Mouse (Mus musculus) stomach, postnatal 0 days (tissue): ENCODE results near the gene Axl.

Experiments
- CTCF ChIP-seq: IDR thresholded peaks from 2 replicates; pipeline ENCODE4 v1.5.1; 2016; ENCODE audit warnings: antibody characterized with exemption, low read depth, mild to moderate bottlenecking, moderate library complexity
- EP300 ChIP-seq: optimal IDR thresholded peaks from 2 replicates; pipeline ENCODE3; 2016; ENCODE audit warnings: antibody characterized with exemption

- TF ChIP-seq CTCF (no peak), EP300 (no peak)
Measured at GRCm38 (mm10) chr7:25799369-25799768, 10.9 kb upstream of the Axl start.
